Mouse (Mus musculus) lung, embryonic 16.5 days (tissue): Measurements from ENCODE around the gene Eef1akmt2. TPM values are rescaled to one million over a fixed set of nuclear protein-coding genes. Genes with fewer than 3 reads are reported as not detected.

ENCODE experiments used
- ATAC-seq: fragments of 200-750 bp; cut with Nextera tagmentation; 2 replicates; pipeline ENCODE4 v1.8.0; 2017; ENCODE audit warnings: low read depth, mild to moderate bottlenecking, moderate library complexity
- H3K27ac ChIP-seq: fragments of 300-500 bp; sonication (generic); 2 replicates; pipeline ENCODE4 v1.5.1; 2014; ENCODE audit warnings: mild to moderate bottlenecking, control low read depth, low read length
- H3K27me3 ChIP-seq: fragments of 300-500 bp; sonication (generic); 2 replicates; pipeline ENCODE4 v1.6.1; 2014; ENCODE audit warnings: low read depth, low read length, mixed read lengths; ENCODE audit not compliant: control insufficient read depth, insufficient read depth
- H3K36me3 ChIP-seq: fragments of 300-500 bp; sonication (generic); 2 replicates; pipeline ENCODE4 v1.6.1; 2014; ENCODE audit warnings: low read length; ENCODE audit not compliant: control insufficient read depth, insufficient read depth
- H3K4me1 ChIP-seq: fragments of 300-500 bp; sonication (generic); replicated peaks from 2 replicates; pipeline ENCODE4 v1.6.1; 2014; ENCODE audit warnings: low read length, mixed read lengths; ENCODE audit not compliant: control insufficient read depth, insufficient read depth
- H3K4me2 ChIP-seq: fragments of 300-500 bp; sonication (generic); 2 replicates; pipeline ENCODE4 v1.6.1; 2014; ENCODE audit warnings: low read depth, low read length, control low read depth
- H3K4me3 ChIP-seq: fragments of 300-500 bp; sonication (generic); 2 replicates; pipeline ENCODE4 v1.5.1; 2014; ENCODE audit warnings: mild to moderate bottlenecking, low read length, control low read depth
- H3K9ac ChIP-seq: fragments of 300-500 bp; sonication (generic); 2 replicates; pipeline ENCODE4 v1.6.1; 2014; ENCODE audit warnings: low read length, control low read depth
- H3K9me3 ChIP-seq: fragments of 300-500 bp; sonication (generic); 2 replicates; pipeline ENCODE4 v1.6.1; 2016; ENCODE audit warnings: low read length; ENCODE audit not compliant: control insufficient read depth
- WGBS: fragments of 180-500 bp; shearing (Covaris S2); extraction: QIAGEN DNeasy Blood & Tissue Kit; methylation state at CpG from one replicate; pipeline ENCODE4 v1.1.7; 2014; 5-methylcytosine and 5-hydroxymethylcytosine counted together
- polyA plus RNA-seq: library from polyadenylated mRNA; unstranded; fragments of >200 nt; fragmentation: Nextera tagmentation; extraction: Ambion mirVana; gene quantifications from 2 replicates; pipeline ENCODE4 v1.2.1, GENCODE M21; 2015

Gene Eef1akmt2
- polyA plus RNA-seq, 1 experiment from 2014 or later, result 60.4 TPM

DNA sequence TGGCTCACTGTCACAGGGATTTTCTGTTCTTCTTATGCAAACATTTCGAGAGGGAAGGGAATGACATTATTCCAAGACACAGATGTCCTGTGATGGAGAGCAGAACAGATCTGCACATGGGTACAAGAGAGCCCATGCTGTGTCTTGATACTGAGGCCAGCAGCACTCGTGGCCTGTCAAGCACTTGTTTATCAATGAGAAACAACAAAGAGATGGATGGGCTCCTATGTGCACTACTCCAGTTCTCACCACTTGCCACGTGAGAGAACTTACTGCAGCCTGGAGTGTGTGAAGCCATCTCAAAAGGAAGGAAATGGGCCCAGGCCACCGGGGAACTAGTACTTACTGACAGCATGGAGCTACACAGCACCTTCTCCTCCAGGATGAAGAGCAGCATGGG, 66.0 kb downstream of the Eef1akmt2 start:
- H3K36me3 ChIP-seq, result no peaks in the 10 kb centered on the region
- H3K4me3 ChIP-seq, result no peak overlapping the region
- no peaks in the 10 kb centered on the region for H3K9me3 ChIP-seq
- no peak overlapping the region for H3K4me2 ChIP-seq
- peak; percentile 37; the same call in 1 of the 2 replicates for ATAC-seq
- WGBS, result 31% methylated on average over 4 of the region's 4 CpGs
- H3K27me3 ChIP-seq, result no peaks in the 10 kb centered on the region
- no peak overlapping the region for H3K9ac ChIP-seq
- H3K27ac ChIP-seq, result peak overlapping the region; percentile 40; the same call in 1 of the 2 replicates
- peaks cover 26% of the 10 kb centered on the region for H3K4me1 ChIP-seq

DNA sequence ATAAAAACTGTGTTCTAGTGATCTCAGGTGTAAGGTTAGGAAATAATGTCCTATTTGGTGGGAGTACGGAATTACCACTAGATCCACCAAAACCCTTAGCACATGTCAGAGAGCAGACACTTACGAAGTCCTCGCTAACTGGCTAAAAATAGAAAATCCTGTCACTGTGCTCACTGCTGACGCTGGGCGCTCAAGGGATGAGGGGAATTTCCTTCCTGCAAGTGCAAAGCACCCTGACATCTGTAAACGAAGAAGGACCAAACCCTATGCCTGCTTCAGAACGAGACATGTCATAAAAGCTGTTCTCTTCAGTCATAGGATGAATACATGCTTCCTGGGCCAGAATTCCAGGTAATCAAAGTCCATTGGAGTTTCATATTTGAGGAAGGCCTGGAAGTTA, 66.5 kb downstream of the Eef1akmt2 start:
- Histone ChIP-seq H3K4me3 (no peak overlapping the region), H3K4me1 (peaks cover 31% of the 10 kb centered on the region), H3K9ac (no peak overlapping the region), H3K36me3 (no peaks in the 10 kb centered on the region), H3K4me2 (no peak overlapping the region), H3K27me3 (no peaks in the 10 kb centered on the region), H3K27ac (peak overlapping the region; percentile 36; the same call in 1 of the 2 replicates), H3K9me3 (no peaks in the 10 kb centered on the region)
- WGBS, result 39% methylated on average over 7 of the region's 7 CpGs
- peak; percentile 50; the same call in 1 of the 2 replicates for ATAC-seq

DNA sequence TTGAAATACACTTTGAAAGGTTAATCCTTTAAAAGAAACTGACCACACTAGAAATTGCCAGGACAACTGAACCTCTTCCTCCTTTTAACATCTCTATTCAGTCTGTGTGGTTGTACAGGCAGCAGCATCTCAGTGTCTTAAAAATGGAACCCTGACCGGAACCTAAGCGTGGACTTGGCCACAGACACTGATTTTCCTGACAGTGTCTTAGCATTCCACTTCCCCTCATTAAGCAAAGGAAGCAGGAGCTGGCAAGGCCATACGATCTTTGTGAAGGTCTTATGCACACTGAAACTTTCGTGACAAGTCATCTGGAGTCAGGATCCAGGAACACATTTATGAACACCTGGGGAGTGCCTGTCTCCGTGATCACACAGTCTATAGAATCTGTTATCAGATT, 68.4 kb downstream of the Eef1akmt2 start:
- Histone ChIP-seq H3K36me3 (no peaks in the 10 kb centered on the region), H3K4me3 (no peak overlapping the region), H3K4me2 (no peak overlapping the region), H3K27me3 (no peaks in the 10 kb centered on the region), H3K27ac (peak overlapping the region; percentile 48), H3K4me1 (peaks cover 39% of the 10 kb centered on the region), H3K9me3 (no peaks in the 10 kb centered on the region), H3K9ac (no peak overlapping the region)
- no peak for ATAC-seq
- 61% methylated on average over 5 of the region's 5 CpGs for WGBS

DNA sequence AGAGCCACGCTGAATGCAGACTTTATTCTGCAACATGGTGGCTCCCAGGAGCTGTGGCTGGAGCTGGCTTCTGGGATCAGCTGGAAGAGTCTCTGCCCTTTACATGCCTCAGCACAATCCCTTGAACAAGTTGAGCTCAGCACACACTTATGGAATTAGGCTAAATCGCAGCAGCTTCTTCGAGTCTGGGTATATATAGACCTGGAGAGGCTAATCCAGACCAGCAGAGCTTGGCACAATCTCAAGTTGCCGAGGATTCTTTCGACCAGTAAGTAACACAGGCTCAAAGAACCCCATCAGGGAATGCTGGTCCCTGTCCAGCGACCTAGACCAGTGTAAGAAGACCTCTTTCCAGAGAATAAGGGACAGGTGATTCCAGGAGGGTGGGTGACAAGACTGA, 70.6 kb downstream of the Eef1akmt2 start:
- H3K4me2 ChIP-seq, result no peak overlapping the region

DNA sequence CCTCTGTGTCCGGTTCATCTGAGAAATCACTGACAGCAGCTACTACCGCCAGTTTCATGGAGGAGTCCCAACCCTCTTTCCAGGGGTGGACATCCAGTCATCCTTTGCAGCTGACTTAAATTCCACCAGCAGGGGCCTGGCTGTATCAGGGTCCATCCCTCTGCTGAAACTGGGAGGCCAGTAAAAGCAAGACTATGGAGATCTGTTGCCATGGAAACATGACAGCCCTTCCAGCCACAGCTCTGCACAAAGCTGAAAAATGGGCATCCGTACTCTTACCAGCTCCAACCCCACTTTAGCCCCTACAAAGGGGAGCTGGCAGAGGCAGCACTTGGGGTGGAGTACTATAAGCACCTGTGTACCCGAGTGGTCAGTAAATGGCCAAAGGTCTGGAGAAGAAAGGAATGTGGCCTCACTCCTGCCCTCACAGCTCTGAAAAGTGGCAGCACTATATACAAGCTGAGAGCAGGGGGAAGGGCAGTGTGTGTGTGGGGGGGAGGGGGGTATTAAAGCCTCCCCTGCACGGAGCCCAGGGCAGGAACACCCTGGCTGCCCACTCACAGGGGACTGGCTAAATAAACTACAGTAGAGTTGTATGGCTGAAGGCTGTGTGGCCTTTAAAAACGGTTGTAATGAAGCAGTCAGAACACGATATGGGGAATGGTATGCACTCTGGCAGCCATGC, 71.2 kb downstream of the Eef1akmt2 start:
- Histone ChIP-seq H3K4me3 (no peak overlapping the region), H3K9ac (no peak overlapping the region), H3K27ac (peak overlapping the region; percentile 66), H3K4me2 (no peak overlapping the region), H3K4me1 (peaks cover 35% of the 10 kb centered on the region), H3K9me3 (no peaks in the 10 kb centered on the region), H3K27me3 (no peaks in the 10 kb centered on the region), H3K36me3 (peaks cover 5% of the 10 kb centered on the region)
- ATAC-seq, result 0 out of 2 replicates have a peak, but pooled peaks have one; percentile 34
- WGBS, result 23% methylated on average over 7 of the region's 7 CpGs

More for the DNA sequence above, 70.6 kb downstream of the Eef1akmt2 start:
- H3K27ac ChIP-seq, result peak overlapping the region; percentile 52; the same call in 1 of the 2 replicates
- H3K4me1 ChIP-seq, result peaks cover 35% of the 10 kb centered on the region
- H3K27me3 ChIP-seq, result no peaks in the 10 kb centered on the region
- no peaks in the 10 kb centered on the region for H3K9me3 ChIP-seq
- H3K9ac ChIP-seq, result no peak overlapping the region
- ATAC-seq, result no peak
- no peak overlapping the region for H3K4me3 ChIP-seq
- peaks cover 2% of the 10 kb centered on the region; the same call in 1 of the 2 replicates for H3K36me3 ChIP-seq
- WGBS, result 44% methylated on average over 6 of the region's 6 CpGs

DNA sequence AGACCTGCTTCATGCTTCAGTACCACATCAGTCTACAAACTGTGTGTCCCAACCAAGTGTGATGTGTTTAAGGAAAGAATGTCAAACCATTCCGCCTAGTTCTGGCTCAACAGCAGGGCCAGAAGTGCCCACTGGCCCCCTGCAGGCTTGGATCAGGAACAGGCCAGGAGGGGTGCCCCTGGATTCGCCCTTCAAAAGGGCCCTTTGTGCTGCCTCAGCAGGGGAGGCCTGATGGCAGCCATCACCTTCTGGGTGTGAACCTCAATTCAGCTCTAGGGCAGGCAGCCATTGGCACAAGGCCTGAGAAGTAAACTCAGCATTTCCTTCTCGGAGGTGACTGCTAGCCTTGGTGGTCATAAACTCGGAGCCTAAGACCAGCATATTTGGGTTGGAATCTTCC, 71.9 kb downstream of the Eef1akmt2 start:
- H3K36me3 ChIP-seq, result peaks cover 5% of the 10 kb centered on the region
- H3K27me3 ChIP-seq, result no peaks in the 10 kb centered on the region
- no peak overlapping the region for H3K4me3 ChIP-seq
- peak; percentile 44; the same call in 1 of the 2 replicates for ATAC-seq
- 0 out of 2 replicates have a peak overlapping the region, but pooled peaks have one; percentile 25 for H3K9ac ChIP-seq
- 33% methylated on average over 4 of the region's 4 CpGs for WGBS
- no peaks in the 10 kb centered on the region for H3K9me3 ChIP-seq
- peaks cover 29% of the 10 kb centered on the region for H3K4me1 ChIP-seq
- no peak overlapping the region for H3K4me2 ChIP-seq
- peak overlapping the region; percentile 66 for H3K27ac ChIP-seq

DNA sequence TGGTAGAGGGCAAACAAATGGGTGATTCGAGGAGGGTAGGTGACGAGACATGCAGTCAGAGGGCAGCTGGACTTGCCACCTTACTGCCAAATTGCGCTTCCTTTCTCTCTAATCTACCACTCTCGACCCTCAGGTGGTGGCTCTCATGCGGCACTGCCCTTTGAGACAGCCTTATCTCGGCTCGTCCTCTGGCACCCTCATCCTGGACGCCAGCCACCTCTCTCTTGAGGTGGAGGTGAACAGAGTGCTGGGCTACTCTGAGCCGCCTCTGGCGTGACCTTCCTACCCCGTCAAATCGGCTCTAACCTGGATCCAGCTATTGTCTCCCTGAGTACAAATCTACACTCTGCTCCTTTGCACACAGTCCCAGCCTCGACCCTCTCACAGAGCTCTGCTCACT, 73.8 kb downstream of the Eef1akmt2 start:
- Histone ChIP-seq H3K27ac (no peak overlapping the region), H3K4me1 (peaks cover 23% of the 10 kb centered on the region), H3K4me2 (no peak overlapping the region), H3K9me3 (no peaks in the 10 kb centered on the region), H3K4me3 (no peak overlapping the region), H3K9ac (no peak overlapping the region), H3K27me3 (no peaks in the 10 kb centered on the region), H3K36me3 (peaks cover 5% of the 10 kb centered on the region)
- 69% methylated on average over 13 of the region's 13 CpGs for WGBS
- ATAC-seq, result no peak

DNA sequence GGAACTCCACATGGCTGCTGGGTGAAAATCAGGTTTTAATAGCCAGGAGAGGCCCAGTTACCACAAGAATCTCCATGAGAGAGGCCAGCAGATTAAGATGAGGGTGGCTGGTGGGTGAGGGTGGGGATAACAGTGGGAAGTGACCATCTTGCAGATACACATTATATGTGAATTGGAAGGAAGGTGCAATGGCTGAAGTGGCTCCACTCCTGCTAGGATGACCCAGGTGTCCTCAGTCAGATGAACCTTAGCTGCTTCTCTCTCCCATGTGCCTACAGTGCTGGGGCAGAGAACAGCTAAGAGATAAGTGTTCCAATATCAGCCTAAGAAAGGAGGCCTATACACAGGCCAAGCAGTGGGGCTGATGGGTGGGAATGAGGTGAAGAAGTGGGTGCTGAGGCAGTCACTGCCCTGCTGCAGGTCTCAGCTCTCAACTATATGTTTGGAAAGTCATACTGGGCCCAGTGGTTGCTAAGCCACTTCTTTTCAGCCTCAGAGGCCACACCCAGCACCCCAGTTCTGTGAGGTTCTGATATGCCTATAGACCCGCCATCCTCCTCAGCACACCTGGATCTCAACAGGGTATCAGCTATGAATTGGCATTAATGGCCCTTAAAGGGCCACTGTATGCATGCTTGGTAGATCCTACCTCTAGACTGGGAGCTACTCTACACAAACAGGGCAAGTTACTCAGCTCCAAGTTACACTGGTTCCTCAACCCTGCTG, 74.6 kb downstream of the Eef1akmt2 start:
- peaks cover 23% of the 10 kb centered on the region for H3K4me1 ChIP-seq
- H3K4me3 ChIP-seq, result no peak overlapping the region
- WGBS, result 92% methylated on average over 1 of the region's 1 CpGs
- no peak for ATAC-seq
- no peak overlapping the region for H3K9ac ChIP-seq
- peaks cover 5% of the 10 kb centered on the region for H3K36me3 ChIP-seq
- no peak overlapping the region for H3K4me2 ChIP-seq
- no peaks in the 10 kb centered on the region for H3K27me3 ChIP-seq
- no peaks in the 10 kb centered on the region for H3K9me3 ChIP-seq
- no peak overlapping the region for H3K27ac ChIP-seq
